Mouse (Mus musculus): ENCODE results near the gene Wnk1. TPM values are rescaled to one million over a fixed set of nuclear protein-coding genes. Genes with fewer than 3 reads are reported as not detected.

Wnk1 gene
- polyA plus RNA-seq, 1 experiment from 2014 or later = 40.6 TPM

DNA sequence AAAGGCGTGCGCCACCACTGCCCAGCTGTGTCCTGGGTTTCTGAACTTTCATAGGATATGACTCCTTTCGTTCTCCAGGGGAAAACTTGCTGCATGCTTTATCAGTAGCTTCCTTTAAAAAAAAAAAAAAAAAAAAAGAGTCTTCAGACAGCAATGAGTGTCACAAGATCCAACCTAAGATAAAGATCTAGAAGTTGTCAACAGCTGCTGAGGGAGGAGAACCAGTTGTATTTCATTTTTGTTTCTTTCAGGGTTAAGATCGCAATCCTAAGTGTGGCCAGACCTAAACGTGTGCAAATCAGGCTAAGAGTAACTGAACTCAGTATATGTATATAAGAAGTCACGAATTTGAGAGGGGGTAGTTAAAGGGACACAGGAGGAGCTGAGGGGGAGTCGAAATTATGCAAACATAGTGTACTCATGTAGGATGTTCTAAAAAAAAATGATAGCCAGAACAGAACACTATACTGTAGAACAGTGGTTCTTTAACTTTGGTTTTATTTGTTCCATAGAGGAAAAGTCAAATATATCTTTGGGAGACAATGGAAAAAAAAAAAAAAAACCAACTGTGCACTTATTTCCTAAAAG is 9.3 kb upstream of the Wnk1 start:
- Histone ChIP-seq H3K27me3 (ENCODE audit: control insufficient read depth, insufficient read depth, low read depth, low read length) (no peaks in the 10 kb centered on the region), H3K27ac (ENCODE audit: low read length) (no peak overlapping the region), H3K36me3 (ENCODE audit: control insufficient read depth, insufficient read depth, low read length) (no peaks in the 10 kb centered on the region), H3K4me2 (ENCODE audit: low read length) (no peak overlapping the region), H3K4me3 (ENCODE audit: low read depth, low read length) (no peak overlapping the region), H3K9me3 (replicated peaks; ENCODE audit: control insufficient read depth, low read length, poor library complexity, severe bottlenecking) (no peaks in the 10 kb centered on the region), H3K4me1 (ENCODE audit: control insufficient read depth, insufficient read depth, low read length) (no peaks in the 10 kb centered on the region), H3K9ac (ENCODE audit: low read depth, low read length) (no peak overlapping the region)
- WGBS = 84% methylated on average over 7 of the region's 7 CpGs
- ATAC-seq = no peak

DNA sequence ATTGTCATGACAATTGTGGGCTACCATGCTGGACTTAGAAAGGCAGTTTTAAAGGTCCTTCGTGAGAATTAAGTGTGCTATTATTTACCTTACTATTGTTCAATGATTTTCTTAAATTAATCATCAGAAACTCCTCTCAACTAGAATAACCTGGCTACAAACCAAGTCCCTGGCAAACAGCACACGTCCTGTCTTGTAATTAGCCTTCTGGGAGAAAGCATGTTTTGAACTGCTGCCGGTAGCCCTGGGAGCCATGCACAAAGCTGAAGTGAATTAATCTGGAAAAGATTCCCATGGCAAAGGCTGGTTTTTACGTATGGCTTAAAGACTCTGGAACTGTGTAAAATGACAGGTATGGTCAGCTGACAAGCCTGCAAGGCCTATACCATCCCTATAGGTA is 6.9 kb upstream of the Wnk1 start:
- H3K27ac ChIP-seq (ENCODE audit: low read length) = no peak overlapping the region
- H3K4me2 ChIP-seq (ENCODE audit: low read length) = no peak overlapping the region
- no peak overlapping the region for H3K9ac ChIP-seq (ENCODE audit: low read depth, low read length)
- H3K4me3 ChIP-seq (ENCODE audit: low read depth, low read length) = no peak overlapping the region
- ATAC-seq = no peak
- H3K9me3 ChIP-seq (replicated peaks; ENCODE audit: control insufficient read depth, low read length, poor library complexity, severe bottlenecking) = no peaks in the 10 kb centered on the region
- 67% methylated on average over 4 of the region's 4 CpGs for WGBS
- H3K4me1 ChIP-seq (ENCODE audit: control insufficient read depth, insufficient read depth, low read length) = no peaks in the 10 kb centered on the region
- H3K27me3 ChIP-seq (ENCODE audit: control insufficient read depth, insufficient read depth, low read depth, low read length) = no peaks in the 10 kb centered on the region
- no peaks in the 10 kb centered on the region for H3K36me3 ChIP-seq (ENCODE audit: control insufficient read depth, insufficient read depth, low read length)

DNA sequence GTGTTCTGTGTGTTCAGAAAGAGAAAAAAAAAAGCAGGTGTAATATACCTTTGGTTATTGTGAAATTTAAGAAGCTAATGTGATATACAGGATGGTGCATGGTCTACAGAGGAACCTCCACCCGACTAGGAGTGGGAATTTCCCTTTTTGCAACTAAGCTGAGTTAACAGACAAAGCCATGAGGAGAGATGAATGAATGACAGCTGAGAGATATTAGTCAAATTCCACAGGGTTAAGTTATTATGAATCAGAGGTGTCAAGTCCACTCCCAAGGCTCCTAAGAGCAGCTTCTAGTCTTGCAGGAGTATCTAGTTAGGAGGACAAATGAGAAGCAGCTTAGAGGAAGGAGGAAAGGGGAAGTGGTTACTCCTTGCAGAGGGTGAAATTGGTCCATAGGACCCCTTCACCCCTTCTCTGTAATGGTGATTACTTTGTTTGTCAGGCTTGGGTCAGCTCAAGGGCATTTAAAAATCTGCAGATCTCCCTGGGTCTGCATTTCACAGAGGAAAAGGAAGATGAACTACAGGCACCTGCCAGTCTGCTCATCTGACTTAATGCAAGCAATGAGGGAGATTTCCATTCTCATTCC is 4.3 kb upstream of the Wnk1 start:
- H3K9ac ChIP-seq (ENCODE audit: low read depth, low read length) = no peak overlapping the region
- H3K27me3 ChIP-seq (ENCODE audit: control insufficient read depth, insufficient read depth, low read depth, low read length) = no peaks in the 10 kb centered on the region
- peaks cover 4% of the 10 kb centered on the region; the same call in 1 of the 2 replicates for H3K4me1 ChIP-seq (ENCODE audit: control insufficient read depth, insufficient read depth, low read length)
- no peaks in the 10 kb centered on the region for H3K36me3 ChIP-seq (ENCODE audit: control insufficient read depth, insufficient read depth, low read length)
- no peaks in the 10 kb centered on the region for H3K9me3 ChIP-seq (replicated peaks; ENCODE audit: control insufficient read depth, low read length, poor library complexity, severe bottlenecking)
- no peak overlapping the region for H3K4me3 ChIP-seq (ENCODE audit: low read depth, low read length)
- H3K27ac ChIP-seq (ENCODE audit: low read length) = no peak overlapping the region
- no peak for ATAC-seq
- no peak overlapping the region for H3K4me2 ChIP-seq (ENCODE audit: low read length)
- 67% methylated on average over 1 of the region's 1 CpGs for WGBS

DNA sequence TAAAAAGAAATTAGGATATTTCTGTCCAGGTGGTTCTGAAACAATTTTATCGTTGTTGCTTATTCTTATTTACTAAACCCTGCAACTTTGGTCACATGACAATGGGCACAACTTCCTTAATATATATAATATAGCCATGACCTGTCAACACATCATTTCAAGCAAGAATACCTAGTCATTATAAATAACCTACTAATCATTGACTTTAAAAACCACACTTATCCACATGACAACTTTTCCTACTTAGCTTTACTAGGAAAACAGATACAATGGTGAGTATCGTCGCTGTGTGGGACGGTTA is 2.0 kb upstream of the Wnk1 start:
- H3K36me3 ChIP-seq (ENCODE audit: control insufficient read depth, insufficient read depth, low read length) = no peaks in the 10 kb centered on the region
- no peak for ATAC-seq
- no peak overlapping the region for H3K9ac ChIP-seq (ENCODE audit: low read depth, low read length)
- no peaks in the 10 kb centered on the region for H3K27me3 ChIP-seq (ENCODE audit: control insufficient read depth, insufficient read depth, low read depth, low read length)
- H3K9me3 ChIP-seq (replicated peaks; ENCODE audit: control insufficient read depth, low read length, poor library complexity, severe bottlenecking) = no peaks in the 10 kb centered on the region
- no peak overlapping the region for H3K4me2 ChIP-seq (ENCODE audit: low read length)
- no peak overlapping the region for H3K27ac ChIP-seq (ENCODE audit: low read length)
- H3K4me3 ChIP-seq (ENCODE audit: low read depth, low read length) = no peak overlapping the region
- WGBS = 91% methylated on average over 4 of the region's 4 CpGs
- H3K4me1 ChIP-seq (ENCODE audit: control insufficient read depth, insufficient read depth, low read length) = peaks cover 16% of the 10 kb centered on the region

DNA sequence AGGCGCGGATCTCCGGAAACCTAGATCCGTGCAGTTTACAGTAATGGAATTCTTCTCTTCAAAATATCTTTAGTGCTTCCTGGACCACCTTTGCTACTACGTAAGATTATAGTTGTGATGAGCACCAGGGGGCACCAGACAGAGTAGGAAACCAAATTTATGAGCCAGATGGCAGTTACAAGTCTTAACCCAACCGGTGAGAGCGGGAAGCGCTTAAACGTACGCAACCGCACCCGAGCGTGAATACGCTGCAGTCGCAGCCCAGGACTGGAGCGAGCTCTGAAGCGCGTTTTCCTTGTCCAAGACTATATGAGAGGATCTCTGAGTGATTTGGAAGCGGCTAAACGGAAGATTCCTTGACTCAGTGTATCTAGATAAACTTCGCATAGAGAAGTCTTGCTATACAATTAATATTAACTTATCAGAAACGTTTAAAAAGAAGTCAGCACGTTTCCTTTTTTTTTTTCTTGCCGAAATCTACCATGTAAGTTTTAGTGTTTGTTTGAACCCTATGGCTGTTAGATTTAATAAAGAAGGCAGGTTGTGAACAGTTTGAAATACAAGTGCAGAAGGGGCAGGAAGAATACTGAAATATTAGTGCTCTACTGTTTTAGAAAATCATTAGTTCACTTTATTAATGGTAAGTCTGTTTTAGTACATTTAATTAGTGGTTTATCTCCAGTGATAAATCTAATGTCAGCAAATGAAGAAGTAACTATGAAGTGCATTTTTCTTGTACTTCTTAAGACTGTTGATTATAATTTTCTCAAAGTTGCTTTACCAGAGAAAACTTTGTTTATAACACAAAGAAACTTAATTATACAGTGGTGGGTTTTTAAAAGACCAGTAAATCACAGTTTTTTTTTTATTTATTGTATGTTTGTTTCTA is 1.4 kb upstream of the Wnk1 start:
- WGBS = 2% methylated on average over 24 of the region's 24 CpGs
- ATAC-seq = peak; percentile 18
- Histone ChIP-seq H3K4me3 (ENCODE audit: low read depth, low read length) (peak overlapping the region; percentile 92), H3K27ac (ENCODE audit: low read length) (peak overlapping the region; percentile 81), H3K36me3 (ENCODE audit: control insufficient read depth, insufficient read depth, low read length) (no peaks in the 10 kb centered on the region), H3K4me1 (ENCODE audit: control insufficient read depth, insufficient read depth, low read length) (peaks cover 18% of the 10 kb centered on the region), H3K9me3 (replicated peaks; ENCODE audit: control insufficient read depth, low read length, poor library complexity, severe bottlenecking) (no peaks in the 10 kb centered on the region), H3K9ac (ENCODE audit: low read depth, low read length) (peak overlapping the region; percentile 58), H3K27me3 (ENCODE audit: control insufficient read depth, insufficient read depth, low read depth, low read length) (no peaks in the 10 kb centered on the region), H3K4me2 (ENCODE audit: low read length) (peak overlapping the region; percentile 96)

DNA sequence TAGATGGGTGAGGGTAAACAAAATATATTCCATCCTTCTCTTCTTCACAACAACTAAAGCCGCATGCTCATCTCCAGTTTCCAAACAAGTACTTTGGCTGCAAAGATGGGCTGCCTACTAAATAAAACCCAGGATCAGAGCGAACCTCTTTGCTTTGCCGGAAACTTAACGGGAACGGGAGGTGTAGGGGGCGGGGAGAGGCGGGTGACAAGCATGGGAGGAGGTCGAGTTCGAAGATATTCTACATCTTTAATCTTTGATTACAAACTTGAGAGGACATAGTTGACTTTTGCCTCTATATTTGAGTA is 738 bp upstream of the Wnk1 start:
- H3K4me3 ChIP-seq (ENCODE audit: low read depth, low read length) = peak overlapping the region; percentile 92
- H3K9me3 ChIP-seq (replicated peaks; ENCODE audit: control insufficient read depth, low read length, poor library complexity, severe bottlenecking) = no peaks in the 10 kb centered on the region
- peaks cover 19% of the 10 kb centered on the region for H3K4me1 ChIP-seq (ENCODE audit: control insufficient read depth, insufficient read depth, low read length)
- peak overlapping the region; percentile 58 for H3K9ac ChIP-seq (ENCODE audit: low read depth, low read length)
- under 1% methylated on average over 9 of the region's 9 CpGs for WGBS
- no peaks in the 10 kb centered on the region for H3K36me3 ChIP-seq (ENCODE audit: control insufficient read depth, insufficient read depth, low read length)
- peak overlapping the region; percentile 81 for H3K27ac ChIP-seq (ENCODE audit: low read length)
- H3K27me3 ChIP-seq (ENCODE audit: control insufficient read depth, insufficient read depth, low read depth, low read length) = no peaks in the 10 kb centered on the region
- peak overlapping the region; percentile 96 for H3K4me2 ChIP-seq (ENCODE audit: low read length)
- peak; percentile 9; the same call in 1 of the 2 replicates for ATAC-seq

DNA sequence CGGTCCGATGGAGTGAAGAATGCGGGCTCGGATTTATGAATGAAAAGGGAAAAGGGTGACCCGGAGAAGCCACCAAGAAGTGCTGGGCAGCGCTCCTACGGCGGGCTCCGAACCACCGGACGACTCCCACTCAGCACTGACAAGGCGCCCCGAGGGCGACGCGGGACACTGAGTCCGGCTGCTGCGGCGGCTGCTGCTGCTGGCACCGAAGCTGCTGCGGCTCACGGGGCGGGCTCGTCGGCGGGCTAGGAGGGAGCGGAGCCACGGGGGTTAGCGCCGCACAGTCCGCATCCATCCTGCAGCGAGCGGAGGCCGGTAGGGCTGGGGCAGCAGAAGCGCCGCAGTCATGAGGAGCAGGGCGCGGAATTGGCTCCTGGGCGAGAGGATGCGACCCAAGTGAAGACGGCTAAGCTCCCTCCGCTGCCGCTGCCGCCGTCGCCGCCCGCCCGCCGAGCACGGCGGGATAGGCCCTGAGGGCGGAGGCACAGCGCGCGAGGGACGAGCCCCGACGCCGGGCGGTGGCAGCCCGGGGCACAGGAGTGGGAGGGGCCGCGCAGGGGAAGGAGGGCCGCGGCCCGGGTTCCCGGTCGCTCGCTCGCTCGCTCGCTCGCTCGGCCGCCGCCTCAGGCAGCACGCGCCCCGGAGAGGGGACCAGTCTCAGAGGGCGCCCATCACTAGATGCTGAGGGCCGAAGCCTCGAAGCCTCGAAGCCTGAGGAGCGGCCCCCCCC is 671 bp downstream of the Wnk1 start:
- under 1% methylated on average over 58 of the region's 85 CpGs for WGBS
- Histone ChIP-seq H3K27me3 (ENCODE audit: control insufficient read depth, insufficient read depth, low read depth, low read length) (no peaks in the 10 kb centered on the region), H3K27ac (ENCODE audit: low read length) (peak overlapping the region; percentile 98), H3K4me3 (ENCODE audit: low read depth, low read length) (peak overlapping the region; percentile 92), H3K9me3 (replicated peaks; ENCODE audit: control insufficient read depth, low read length, poor library complexity, severe bottlenecking) (no peaks in the 10 kb centered on the region), H3K4me1 (ENCODE audit: control insufficient read depth, insufficient read depth, low read length) (peaks cover 20% of the 10 kb centered on the region), H3K9ac (ENCODE audit: low read depth, low read length) (peak overlapping the region; percentile 90), H3K36me3 (ENCODE audit: control insufficient read depth, insufficient read depth, low read length) (no peaks in the 10 kb centered on the region), H3K4me2 (ENCODE audit: low read length) (peak overlapping the region; percentile 96)
- ATAC-seq = peak; percentile 75

DNA sequence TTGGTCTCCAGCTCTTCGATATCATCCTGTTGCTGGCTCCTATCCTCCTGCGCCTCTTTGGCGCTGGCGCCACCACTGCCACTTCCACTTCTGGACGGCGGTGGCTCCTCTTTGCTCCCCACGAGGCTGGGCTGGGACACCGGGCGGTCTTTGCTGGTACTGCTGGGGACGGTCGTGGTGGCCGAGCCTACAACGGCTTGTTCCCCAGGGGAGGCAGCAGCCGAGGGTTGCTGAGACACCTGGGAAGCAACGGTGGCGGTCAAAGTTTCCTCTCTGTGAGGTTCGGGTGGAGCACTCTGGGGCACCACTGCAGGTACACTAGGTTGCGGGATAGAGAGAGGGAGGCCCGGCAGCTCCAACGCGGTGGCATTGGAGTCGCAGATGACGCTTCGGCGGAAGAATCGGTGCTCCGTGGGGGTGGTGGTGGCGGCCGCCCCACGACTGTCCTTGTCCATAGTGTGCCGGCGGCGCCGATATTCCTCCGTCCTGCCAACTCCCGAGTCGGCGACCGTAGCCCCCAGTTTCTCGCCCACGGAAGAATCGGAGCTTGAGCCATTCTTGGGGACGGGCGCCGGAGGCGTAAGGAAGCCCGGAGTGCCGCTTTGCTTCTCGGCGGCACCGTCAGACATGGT is 1.4 kb downstream of the Wnk1 start:
- 0% methylated on average over 51 of the region's 51 CpGs for WGBS
- no peaks in the 10 kb centered on the region for H3K9me3 ChIP-seq (replicated peaks; ENCODE audit: control insufficient read depth, low read length, poor library complexity, severe bottlenecking)
- peak overlapping the region; percentile 92 for H3K4me3 ChIP-seq (ENCODE audit: low read depth, low read length)
- H3K36me3 ChIP-seq (ENCODE audit: control insufficient read depth, insufficient read depth, low read length) = no peaks in the 10 kb centered on the region
- peak overlapping the region; percentile 98 for H3K27ac ChIP-seq (ENCODE audit: low read length)
- peak overlapping the region; percentile 96 for H3K4me2 ChIP-seq (ENCODE audit: low read length)
- no peaks in the 10 kb centered on the region for H3K27me3 ChIP-seq (ENCODE audit: control insufficient read depth, insufficient read depth, low read depth, low read length)
- peak overlapping the region; percentile 90 for H3K9ac ChIP-seq (ENCODE audit: low read depth, low read length)
- peaks cover 23% of the 10 kb centered on the region for H3K4me1 ChIP-seq (ENCODE audit: control insufficient read depth, insufficient read depth, low read length)
- ATAC-seq = no peak

Data from midbrain, embryonic 16.5 days (tissue).